Mouse (Mus musculus) ES-E14 (cell line): ENCODE measurements around the gene Colq.

Experiments used
- CHD2 ChIP-seq: IDR thresholded peaks from 2 replicates; pipeline ENCODE4 v1.6.1; 2014; ENCODE audit warnings: mild to moderate bottlenecking, low read depth, low read length, inconsistent platforms
- HCFC1 ChIP-seq: IDR thresholded peaks from 2 replicates; pipeline ENCODE4 v1.6.1; 2012; ENCODE audit warnings: low read length, inconsistent platforms, borderline replicate concordance; ENCODE audit not compliant: insufficient read depth
- ZC3H11A ChIP-seq: IDR thresholded peaks from 2 replicates; pipeline ENCODE4 v1.6.1; 2012; ENCODE audit warnings: low read depth, mild to moderate bottlenecking, inconsistent platforms, low read length, borderline replicate concordance
- ZNF384 ChIP-seq: IDR thresholded peaks from 2 replicates; pipeline ENCODE4 v1.6.1; 2012; ENCODE audit warnings: low read depth, low read length, inconsistent platforms

- TF ChIP-seq HCFC1 = no peak
- no peak for TF ChIP-seq ZNF384
- no peak for TF ChIP-seq CHD2
- no peak for TF ChIP-seq ZC3H11A
These were observed 81.2 kb downstream of the Colq start for GRCm38 (mm10) chr14:31509911-31510310.
